ENCODE assay signal across 8 mouse cellular contexts in the genomic region with DNA sequence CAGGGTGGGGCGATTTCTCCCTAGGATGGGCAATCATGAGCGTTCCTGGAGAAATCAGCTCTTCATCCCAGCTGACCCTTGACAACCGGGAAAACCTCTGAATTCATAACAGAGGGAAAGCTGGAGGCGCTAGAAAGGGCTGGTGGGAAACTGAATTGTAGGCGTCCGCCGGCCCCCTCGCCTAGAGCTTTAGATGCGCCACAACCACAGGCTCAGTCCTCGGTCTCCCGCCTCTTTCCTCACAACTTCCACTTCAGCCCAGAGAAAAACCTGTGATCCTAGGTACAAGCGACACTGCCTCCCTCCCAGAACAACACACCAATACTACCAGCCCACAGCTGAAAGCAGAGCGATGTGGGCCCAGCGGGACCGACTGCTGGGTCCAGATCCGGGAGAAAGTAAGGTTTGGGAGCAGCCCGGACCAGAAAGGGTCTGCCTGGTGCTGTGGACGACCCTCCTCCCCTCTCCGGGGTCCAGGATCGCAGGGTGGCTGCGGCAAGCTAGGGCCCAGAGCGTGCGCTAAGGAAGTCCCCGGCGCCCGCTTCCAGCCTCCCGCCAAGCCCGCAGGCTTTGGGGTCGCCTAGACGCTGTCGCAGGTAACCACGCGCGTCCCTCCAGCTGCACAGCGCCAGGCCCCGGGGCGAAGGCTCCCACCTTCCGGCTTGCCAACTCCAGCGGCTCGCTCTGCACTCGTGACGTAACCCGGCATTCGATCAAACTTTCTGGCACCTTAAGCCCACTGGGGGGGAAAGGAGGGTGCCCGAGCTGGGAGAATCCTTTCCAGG. TPM values are rescaled to one million over a fixed set of nuclear protein-coding genes. Genes with fewer than 3 reads are reported as not detected.
DNase-seq lines count a peak whose midpoint lies in the region; ATAC-seq lines count a peak whose summit lies in the region.

No protein-coding gene starts in this region.

- no peaks in the 10 kb centered on the region for H3K36me3 ChIP-seq in heart, embryonic 10.5 days
- no peaks in the 10 kb centered on the region for H3K36me3 ChIP-seq in kidney, embryonic 14.5 days (ENCODE audit: control insufficient read depth, insufficient read depth, low read length)
- H3K36me3 ChIP-seq in lung, embryonic 16.5 days (ENCODE audit: control insufficient read depth, insufficient read depth, low read length) = no peaks in the 10 kb centered on the region

- H3K4me3 ChIP-seq in heart, embryonic 10.5 days = peak overlapping the region; percentile 81
- peak overlapping the region; percentile 82 for H3K4me3 ChIP-seq in kidney, embryonic 14.5 days (ENCODE audit: low read length)
- peak overlapping the region; percentile 85 for H3K4me3 ChIP-seq in lung, embryonic 16.5 days (ENCODE audit: low read length)

- H3K27ac ChIP-seq in heart, embryonic 10.5 days = peak overlapping the region; percentile 94
- H3K27ac ChIP-seq in kidney, embryonic 14.5 days (ENCODE audit: low read depth, low read length) = no peak overlapping the region
- H3K27ac ChIP-seq in lung, embryonic 16.5 days (ENCODE audit: low read length) = no peak overlapping the region; the same call in 1 of the 2 replicates

- DNase-seq in spleen, adult 18-20 months = peak; percentile 20 to 34
- DNase-seq in spleen, adult 12 weeks (ENCODE audit: low spot score) = no peak
- DNase-seq in cerebellum, postnatal 25 days = peak; percentile 28
- peak; percentile 81 for DNase-seq in heart, embryonic 10.5 days (ENCODE audit: low spot score)
- DNase-seq in right cerebral cortex, postnatal 10 days (ENCODE audit: low spot score in 2 of 2) = peak; percentile 34 to 42

- peak overlapping the region; percentile 83 for H3K9ac ChIP-seq in kidney, embryonic 14.5 days (ENCODE audit: low read depth, low read length)
- H3K9ac ChIP-seq in lung, embryonic 16.5 days (ENCODE audit: low read length) = peak overlapping the region; percentile 79

- peak overlapping the region; percentile 97 for H3K4me2 ChIP-seq in kidney, embryonic 14.5 days (replicated peaks; ENCODE audit: low read depth, low read length)
- peak overlapping the region; percentile 99 for H3K4me2 ChIP-seq in lung, embryonic 16.5 days (ENCODE audit: low read depth, low read length)

- under 1% methylated on average over 45 of the region's 45 CpGs for WGBS in heart, embryonic 10.5 days
- WGBS in kidney, embryonic 14.5 days = under 1% methylated on average over 44 of the region's 45 CpGs
- 1% methylated on average over 45 of the region's 45 CpGs for WGBS in lung, embryonic 16.5 days

- no peak; the same call in 1 of the 2 replicates for ATAC-seq in kidney, embryonic 14.5 days (ENCODE audit: low FRiP score, low TSS enrichment)
- ATAC-seq in lung, embryonic 16.5 days (ENCODE audit: low read depth) = 0 out of 2 replicates have a peak, but pooled peaks have one; percentile 1
- ATAC-seq in activated CD4-positive, CD25-positive, alpha-beta regulatory T cell, adult 4 months = no peak

- H3K9me3 ChIP-seq in heart, embryonic 10.5 days = no peaks in the 10 kb centered on the region
- H3K9me3 ChIP-seq in kidney, embryonic 14.5 days (ENCODE audit: control insufficient read depth, low read length) = no peaks in the 10 kb centered on the region
- H3K9me3 ChIP-seq in lung, embryonic 16.5 days (ENCODE audit: control insufficient read depth, low read length) = no peaks in the 10 kb centered on the region

- no peaks in the 10 kb centered on the region for H3K27me3 ChIP-seq in heart, embryonic 10.5 days (ENCODE audit: insufficient read depth, poor library complexity, severe bottlenecking)
- no peaks in the 10 kb centered on the region for H3K27me3 ChIP-seq in kidney, embryonic 14.5 days (ENCODE audit: control insufficient read depth, insufficient read depth, low read length)
- H3K27me3 ChIP-seq in lung, embryonic 16.5 days (ENCODE audit: control insufficient read depth, insufficient read depth, low read depth, low read length) = peaks cover 5% of the 10 kb centered on the region; the same call in 1 of the 2 replicates

- no peaks in the 10 kb centered on the region; the same call in 1 of the 2 replicates for H3K4me1 ChIP-seq in heart, embryonic 10.5 days
- 0 out of 2 replicates have a peak, but pooled peaks cover 3% of the 10 kb centered on the region for H3K4me1 ChIP-seq in kidney, embryonic 14.5 days (ENCODE audit: control insufficient read depth, insufficient read depth, low read length)
- peaks cover 6% of the 10 kb centered on the region for H3K4me1 ChIP-seq in lung, embryonic 16.5 days (replicated peaks; ENCODE audit: control insufficient read depth, insufficient read depth, low read length)

RNA-seq across cellular contexts. Expression of a gene that starts 1.4 kb away (rescaled TPM):
- polyA plus RNA-seq in heart, embryonic 10.5 days (2016; fragmentation: Nextera tagmentation; extraction: Ambion mirVana) = 19.1 and 32.2 TPM in 2 replicates
- 26.6 and 36.4 TPM in 2 replicates for polyA plus RNA-seq in kidney, embryonic 14.5 days (2014; fragmentation: Nextera tagmentation; extraction: Ambion mirVana)
- polyA plus RNA-seq in lung, embryonic 16.5 days (2015; fragmentation: Nextera tagmentation; extraction: Ambion mirVana) = 10.4 and 11.5 TPM in 2 replicates
- polyA plus RNA-seq in activated CD4-positive, CD25-positive, alpha-beta regulatory T cell, adult 4 months (2017; shearing (Covaris generic)) = under 1 TPM in 1 of 2 experiments, not detected in 1; 0.19 TPM
